Mouse (Mus musculus): Measurements from ENCODE around the gene Lin7c. TPM values are rescaled to one million over a fixed set of nuclear protein-coding genes. Genes with fewer than 3 reads are reported as not detected.
A peak's percentile ranks its signal among the peaks of the same experiment; 100 is the strongest.

Gene Lin7c
- total RNA-seq, 2 experiments from 2014 or later: 22.5 to 27.8 TPM

- no peak for DNase-seq
- intact Hi-C loops (cut with DNase I): no loop called here
Measured at GRCm38 (mm10) chr2:109935194-109935593, 44.5 kb downstream of the Lin7c start.

GRCm38 (mm10) chr2:109935754-109936409, 45.2 kb downstream of the Lin7c start:
- no peak for DNase-seq
- intact Hi-C loops (cut with DNase I): no loop called here

- intact Hi-C loops (cut with DNase I): no loop called here
- no peak for DNase-seq
Measured at GRCm38 (mm10) chr2:109936410-109936755, 45.7 kb downstream of the Lin7c start.

- intact Hi-C loops (cut with DNase I): no loop called here
- DNase-seq: peak in 1 of 2 experiments; percentile 24
Measured at GRCm38 (mm10) chr2:109941973-109942444, 51.4 kb downstream of the Lin7c start.

- DNase-seq: no peak
- intact Hi-C loops (cut with DNase I): no loop called here
Measured at GRCm38 (mm10) chr2:109942810-109943570, 52.3 kb downstream of the Lin7c start.

- intact Hi-C loops (cut with DNase I): no loop called here
- DNase-seq: no peak
Measured at GRCm38 (mm10) chr2:109944995-109945394, 54.3 kb downstream of the Lin7c start.

GRCm38 (mm10) chr2:109945532-109945931, 54.9 kb downstream of the Lin7c start:
- intact Hi-C loops (cut with DNase I): no loop called here
- DNase-seq: no peak

- DNase-seq: no peak
Measured at GRCm38 (mm10) chr2:109946426-109946825, 55.8 kb downstream of the Lin7c start.

GRCm38 (mm10) chr2:109949519-109949918, 58.9 kb downstream of the Lin7c start:
- intact Hi-C loops (cut with DNase I): no loop called here
- no peak for DNase-seq

More at GRCm38 (mm10) chr2:109946426-109946825, 55.8 kb downstream of the Lin7c start:
- intact Hi-C loops (cut with DNase I): no loop called here

- intact Hi-C loops (cut with DNase I): no loop called here
- no peak for DNase-seq
Measured at GRCm38 (mm10) chr2:109950311-109950710, 59.7 kb downstream of the Lin7c start.

Other genes with a start within 250 kb of the Lin7c start
- under 1 TPM; 0.44 to 0.94 TPM for gene Bdnf, start 216.2 kb upstream of the Lin7c start, total RNA-seq (2021)
- gene Lgr4, start 26.8 kb downstream of the Lin7c start, total RNA-seq (2021): 10 to 100 TPM; 24.7 to 24.9 TPM
- gene Ccdc34, start 127.0 kb downstream of the Lin7c start, total RNA-seq (2021): 1 to 10 TPM; 2.5 to 3.4 TPM